Mouse (Mus musculus): ENCODE measurements around the gene Nfe2l2.

Gene Nfe2l2

DNA sequence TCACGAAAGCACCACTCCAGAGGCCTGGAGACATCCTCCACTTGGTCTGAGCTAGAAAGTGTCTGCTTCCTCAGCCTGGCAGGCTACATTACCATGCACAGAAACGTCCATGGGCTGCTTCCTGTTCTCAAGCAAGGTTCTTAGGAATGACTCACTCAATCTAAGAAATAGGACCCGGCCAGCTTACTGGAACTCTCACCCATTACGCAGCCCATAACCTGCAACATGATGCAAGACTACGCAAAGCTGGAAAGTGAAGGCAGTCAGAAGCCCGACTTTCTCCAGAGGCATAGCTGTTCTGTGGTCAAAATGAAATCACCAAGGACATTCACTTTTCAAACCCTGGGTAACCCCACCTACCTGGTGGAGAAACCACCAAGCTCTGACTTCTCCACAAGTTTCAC, 19.0 kb downstream of the Nfe2l2 start:
- DNase-seq (ENCODE audit: low read depth, low spot score) = peak; percentile 53

DNA sequence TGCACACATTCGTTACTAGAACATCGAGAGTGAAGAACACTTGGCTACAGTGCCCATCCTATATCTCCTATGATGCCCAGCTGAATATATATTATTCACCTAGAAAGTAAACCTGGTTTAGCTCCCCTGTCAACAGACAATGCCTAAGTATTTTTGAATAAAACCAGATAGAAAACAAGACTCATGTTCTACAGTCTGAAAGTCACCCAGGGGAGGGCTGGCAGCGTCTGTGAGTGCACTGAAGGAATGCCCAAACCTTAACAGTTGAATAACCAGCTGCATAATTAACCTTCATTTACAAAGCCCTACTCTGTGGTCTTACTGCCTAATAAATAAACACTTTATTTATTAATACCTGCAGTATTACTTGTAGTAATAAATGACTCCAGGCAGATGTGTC, 19.9 kb downstream of the Nfe2l2 start:
- DNase-seq (ENCODE audit: low read depth, low spot score) = peak; percentile 68

DNA sequence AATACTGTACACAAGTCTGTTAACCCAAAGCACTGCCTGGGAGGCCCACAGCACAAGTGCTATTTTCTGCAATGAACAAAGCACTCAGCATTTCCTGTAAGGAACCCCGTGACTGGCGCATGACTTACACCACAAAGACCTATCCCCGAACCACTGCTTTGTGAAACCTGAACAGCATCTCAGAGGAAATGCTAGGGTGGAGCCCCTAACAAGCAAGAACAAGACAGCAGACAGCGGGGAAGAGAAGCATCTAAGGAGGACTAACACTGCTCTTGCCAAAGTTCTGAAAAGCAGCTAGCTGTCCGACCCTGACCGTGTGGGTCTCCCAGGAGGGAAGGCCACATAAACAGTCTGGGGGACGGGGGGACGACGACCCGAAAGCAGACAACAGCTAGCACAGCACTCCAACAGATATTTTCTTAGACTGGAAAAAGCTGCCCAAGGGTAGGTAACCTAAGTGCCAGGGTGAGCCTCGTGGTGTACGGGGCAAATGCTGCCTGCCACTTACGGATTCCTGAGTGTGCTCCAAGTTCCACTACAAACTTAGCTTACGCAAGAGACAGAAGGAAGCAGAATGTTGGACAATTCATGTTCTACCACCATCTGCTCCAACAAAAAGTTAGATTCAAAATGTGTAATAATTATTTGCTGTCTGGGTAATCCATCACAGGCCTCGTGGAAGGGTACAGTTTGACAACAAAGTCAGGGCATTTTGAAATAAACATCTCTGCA, 21.3 kb downstream of the Nfe2l2 start:
- DNase-seq (ENCODE audit: low read depth, low spot score) = peak; percentile 89

DNA sequence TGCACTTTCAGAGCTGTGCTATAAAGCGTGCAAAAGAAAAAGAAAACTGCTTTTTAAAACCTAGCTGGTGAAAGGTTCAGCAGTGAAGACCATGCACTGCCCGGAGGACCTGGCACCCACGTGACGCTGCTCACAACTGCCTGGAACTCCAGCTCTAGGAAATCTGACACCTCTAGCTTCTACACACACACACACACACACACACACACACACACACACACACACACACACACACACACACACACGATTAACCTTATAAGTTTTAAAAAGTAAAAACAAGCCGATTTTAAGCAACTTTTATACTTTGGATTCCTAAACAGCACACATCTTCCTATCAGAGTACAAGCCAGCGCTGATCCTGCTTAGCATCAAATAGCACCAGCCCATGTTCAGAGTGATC, 23.0 kb downstream of the Nfe2l2 start:
- DNase-seq (ENCODE audit: low read depth, low spot score) = no peak

DNA sequence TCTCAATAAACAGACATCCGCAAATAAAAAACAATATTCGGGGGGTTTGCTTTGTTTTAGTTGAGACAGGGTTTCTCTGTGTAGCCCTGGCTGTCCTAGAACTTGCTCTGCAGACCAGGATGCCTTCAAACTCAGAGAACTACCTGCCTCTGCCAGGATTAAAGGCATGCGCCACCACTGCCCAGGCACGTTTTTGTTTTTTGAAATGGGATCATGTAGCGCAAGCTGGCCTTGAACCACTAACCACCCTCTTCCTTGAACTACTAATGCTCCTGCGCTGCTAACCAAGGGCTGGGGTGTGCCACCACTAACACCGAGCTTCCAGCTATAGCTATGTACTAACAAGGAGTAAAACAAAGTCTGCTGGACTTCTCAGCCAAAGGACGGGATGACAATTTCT, 24.5 kb downstream of the Nfe2l2 start:
- DNase-seq (ENCODE audit: low read depth, low spot score) = no peak

DNA sequence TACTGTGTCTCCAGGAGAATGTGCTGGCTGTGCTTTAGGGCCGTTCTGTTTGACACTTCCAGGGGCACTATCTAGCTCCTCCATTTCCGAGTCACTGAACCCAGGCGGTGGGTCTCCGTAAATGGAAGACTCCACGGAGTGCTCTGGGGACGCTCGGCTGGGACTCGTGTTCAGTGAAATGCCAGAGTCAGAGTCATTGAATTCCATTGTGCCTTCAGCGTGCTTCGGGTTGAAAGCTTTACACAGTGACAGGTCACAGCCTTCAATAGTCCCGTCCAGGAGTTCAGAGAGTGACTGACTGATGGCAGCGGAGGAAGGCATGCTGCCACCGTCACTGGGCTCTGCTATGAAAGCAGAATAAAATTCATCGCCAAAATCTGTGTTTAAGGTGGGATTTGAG, 27.9 kb downstream of the Nfe2l2 start:
- DNase-seq (ENCODE audit: low read depth, low spot score) = no peak

DNA sequence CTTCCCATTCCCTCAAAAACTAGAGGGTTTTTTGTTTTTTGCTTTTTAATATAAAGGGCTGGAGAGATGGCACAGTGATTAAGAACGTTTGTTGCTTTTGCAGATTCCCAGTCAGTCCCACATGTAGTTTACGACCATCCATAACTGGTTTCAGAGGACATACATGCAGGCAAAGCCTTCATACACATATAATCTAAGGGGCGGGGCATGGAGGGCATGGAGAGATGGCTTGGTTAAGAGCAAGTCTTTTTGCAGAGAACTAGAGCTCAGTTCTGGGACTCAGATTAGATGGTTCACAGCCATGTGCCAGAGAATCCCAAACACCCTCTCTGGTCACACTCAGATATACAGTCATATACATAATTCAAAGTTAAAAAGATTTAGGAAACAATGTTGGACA, 31.9 kb downstream of the Nfe2l2 start:
- DNase-seq (ENCODE audit: low read depth, low spot score) = no peak

DNA sequence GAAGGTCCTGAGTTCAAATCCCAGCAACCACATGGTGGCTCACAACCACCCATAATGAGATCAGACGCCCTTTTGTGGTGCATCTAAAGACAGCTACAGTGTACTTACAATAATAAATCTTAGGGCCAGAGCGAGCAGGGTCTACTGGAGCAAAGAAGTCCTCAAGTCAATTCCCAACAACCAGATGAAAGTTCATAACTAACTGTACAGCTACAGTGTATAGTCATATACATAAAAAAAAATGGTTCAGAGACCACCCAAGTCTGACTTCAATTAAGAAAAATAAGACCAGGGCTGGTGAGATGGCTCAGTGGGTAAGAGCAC, 33.1 kb downstream of the Nfe2l2 start:
- no peak for DNase-seq (ENCODE audit: low read depth, low spot score)

DNA sequence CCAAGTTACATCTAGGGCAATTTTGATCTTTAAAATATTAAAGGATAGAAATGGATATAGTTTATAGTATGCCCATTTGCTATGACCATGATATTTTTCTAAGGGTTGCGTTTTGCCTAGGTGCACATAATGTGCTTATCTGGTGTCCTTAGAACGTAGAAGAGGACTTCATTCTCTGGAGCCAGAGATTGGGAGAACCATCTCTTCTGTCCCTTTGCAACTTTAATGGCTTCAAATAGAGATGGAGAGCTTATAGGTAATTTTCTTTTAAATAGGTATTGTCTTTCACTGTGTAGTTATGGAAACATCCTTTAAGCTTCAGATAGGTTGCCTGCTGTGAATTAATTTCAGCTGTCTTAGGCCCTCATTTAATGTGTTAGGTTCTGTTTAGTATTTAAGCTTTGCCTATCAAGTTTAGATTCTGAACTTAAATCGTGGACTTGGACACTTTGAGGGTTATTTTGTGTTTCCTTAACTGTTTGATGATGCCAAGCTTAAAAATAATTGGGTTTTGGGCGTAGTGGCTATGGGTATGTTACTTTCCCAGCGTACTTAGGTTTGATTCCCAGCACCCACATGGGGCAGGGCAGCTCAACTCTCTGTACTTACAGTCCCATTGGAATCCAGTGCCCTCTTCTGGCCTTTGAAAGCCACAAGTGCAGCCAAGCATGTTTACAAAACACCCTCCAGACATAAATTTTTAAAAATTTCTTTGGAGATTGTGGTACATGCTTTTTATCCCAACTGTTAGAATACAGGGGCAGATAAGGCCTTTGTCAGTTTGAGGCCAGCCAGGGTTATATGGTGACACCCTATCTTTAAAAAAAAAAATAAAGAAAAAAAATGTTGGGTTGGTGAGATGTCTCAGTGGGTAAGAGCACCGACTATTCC, 33.8 kb downstream of the Nfe2l2 start:
- peak; percentile 43 for DNase-seq (ENCODE audit: low read depth, low spot score)

DNA sequence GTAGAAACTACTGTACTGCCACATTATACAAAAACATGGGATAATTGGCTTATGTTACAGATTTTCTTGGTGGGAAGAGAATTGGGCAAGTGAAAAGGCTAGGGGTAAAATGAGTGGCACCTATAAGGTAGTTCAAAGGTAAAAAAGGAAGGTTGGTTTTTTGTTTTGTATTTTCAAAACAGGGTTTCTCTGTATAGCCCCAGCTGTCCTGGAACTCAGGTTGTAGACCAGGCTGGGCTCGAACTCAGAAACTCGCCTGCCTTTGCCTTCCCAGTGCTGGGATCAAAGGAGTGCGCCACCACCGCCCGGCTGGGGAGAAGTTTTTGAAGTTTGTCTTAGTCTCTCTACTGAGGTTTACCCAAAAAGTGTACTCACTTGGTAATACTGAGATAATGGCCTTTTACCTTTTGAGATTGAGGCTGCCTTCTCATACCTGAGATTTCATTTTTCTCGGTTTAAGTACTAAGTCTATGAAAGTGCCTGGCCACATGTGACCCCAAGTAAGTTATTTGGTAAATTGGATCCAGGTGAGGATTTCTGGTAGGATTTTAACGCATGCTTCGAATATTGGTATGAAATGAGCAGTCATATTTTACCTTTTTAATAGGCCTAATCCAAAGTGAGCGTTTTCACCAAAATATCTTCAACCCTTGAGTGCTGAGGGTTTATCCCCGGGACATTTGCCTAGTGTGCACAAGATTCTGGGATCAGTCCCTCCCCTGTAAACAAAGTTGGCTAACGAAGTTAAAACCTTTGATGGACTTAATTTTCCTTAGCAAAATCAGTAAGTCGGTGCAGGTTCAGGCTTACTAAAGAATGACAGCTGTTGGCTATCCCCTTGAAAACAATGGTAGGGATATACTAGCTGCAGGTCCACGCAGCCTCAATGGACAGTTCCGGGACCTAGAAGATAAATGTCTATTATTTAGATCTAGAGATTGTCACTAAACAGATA, 34.7 kb downstream of the Nfe2l2 start:
- DNase-seq (ENCODE audit: low read depth, low spot score) = peak; percentile 45

DNA sequence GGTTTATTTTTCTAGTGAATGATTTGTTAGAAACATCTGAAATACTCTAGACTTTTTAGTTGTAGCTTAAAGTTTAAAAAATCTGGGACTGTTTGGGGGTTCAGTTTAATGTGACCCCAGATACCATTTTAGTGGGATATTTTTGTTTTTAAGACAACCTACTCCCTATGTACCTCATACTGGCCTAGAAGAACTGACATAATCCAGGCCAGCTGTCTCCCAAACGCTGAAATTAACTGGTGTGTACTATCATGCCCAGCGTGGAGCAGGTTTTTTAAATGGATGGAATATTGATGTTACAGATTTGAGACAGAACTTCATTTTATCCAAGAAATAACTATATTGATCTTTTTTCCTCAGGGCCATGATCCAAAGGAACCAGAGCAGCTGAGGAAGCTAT, 43.3 kb downstream of the Nfe2l2 start:
- no peak for DNase-seq (ENCODE audit: low read depth, low spot score)

DNA sequence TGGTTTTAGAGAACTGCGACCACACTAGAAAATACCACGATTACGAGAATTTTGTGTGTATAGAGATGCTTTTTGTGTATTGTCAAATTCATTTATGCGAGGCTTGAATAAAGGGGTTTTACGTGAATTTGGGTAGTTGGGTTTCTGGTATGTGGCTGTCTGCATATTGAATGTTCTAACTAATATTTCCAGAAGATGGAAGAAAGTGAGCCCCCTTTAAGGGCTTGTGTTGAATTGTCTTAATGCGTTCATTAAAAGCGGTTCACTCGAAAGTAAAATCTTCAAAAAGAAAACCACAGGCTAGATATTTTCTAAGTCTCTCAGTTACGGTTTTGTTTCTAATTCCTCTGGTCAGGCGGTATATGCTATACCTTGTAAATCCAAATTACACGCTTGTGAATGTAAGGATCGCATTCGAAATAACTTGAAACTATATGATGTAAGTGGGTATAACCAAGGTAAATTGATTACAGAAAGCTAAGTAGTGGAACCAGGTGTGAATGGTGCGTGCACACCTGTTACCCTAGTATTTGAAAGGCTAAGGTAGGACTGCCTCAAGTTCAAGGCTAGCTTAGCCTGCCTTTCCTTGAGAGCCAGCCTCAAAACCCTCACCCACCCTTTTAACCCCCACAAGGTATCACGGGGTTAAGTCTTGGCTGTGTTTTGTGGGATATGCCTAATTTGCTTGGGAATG, 44.0 kb downstream of the Nfe2l2 start:
- no peak for DNase-seq (ENCODE audit: low read depth, low spot score)

DNA sequence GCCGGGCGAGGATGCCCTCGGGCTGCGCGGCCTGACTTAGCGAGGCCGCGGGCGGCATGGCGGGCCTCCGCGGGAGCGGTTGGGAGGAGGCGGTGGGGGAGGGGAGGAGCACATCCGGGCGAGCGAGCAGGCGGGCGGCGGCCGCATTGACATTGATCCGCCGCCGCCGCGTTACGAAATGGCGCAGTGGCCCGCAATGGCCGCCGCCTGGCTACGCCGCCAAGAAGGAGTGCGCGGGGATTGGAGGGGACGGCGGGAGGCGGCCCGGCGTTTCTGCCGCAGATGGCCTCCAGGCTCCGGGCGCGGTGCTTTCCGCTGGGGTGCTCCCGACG, 44.8 kb downstream of the Nfe2l2 start:
- DNase-seq (ENCODE audit: low read depth, low spot score) = peak; percentile 86

DNA sequence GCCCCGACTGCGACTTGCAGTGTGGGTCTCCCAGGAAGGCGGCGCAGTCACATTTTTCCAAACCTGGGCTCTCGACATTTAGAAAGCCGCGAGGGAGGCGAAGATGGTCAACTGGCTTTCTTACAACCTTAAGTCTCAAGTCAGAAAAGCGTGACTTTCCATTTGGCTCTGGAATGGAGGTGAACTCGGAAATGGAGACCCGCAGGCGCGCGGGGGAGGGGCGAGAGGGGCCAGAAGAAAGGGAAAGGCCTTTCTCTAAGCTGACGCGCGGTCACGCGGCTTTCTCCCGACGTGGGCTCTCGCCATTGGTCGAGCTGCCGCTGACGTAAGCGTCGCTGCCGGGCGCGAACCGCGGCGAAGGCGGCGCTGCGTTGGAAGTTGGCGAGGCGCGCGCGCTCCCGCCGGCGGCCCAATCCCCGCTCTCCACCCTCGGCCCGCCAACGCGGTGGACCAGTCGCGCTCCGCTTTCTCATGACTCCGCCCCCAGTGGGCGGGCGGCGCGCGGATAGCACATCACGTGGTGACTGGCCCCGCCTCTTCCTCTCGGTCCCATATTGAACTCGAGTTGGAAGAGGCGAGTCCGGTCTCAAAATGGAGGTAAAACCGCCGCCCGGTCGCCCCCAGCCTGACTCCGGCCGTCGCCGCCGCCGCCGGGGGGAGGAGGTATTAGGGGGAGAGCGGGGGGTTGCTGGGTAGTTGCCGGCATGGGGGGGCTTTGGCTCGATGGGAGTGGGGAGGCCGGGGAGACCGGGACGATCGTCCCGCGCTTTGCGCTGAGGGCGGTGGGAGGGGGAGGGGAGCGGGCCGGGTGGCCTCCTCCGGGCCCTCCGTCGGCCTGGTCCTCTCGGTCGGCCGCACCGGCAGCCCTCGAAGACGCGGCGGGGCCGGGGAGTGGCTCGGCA, 45.5 kb downstream of the Nfe2l2 start, which contains the start of gene Hnrnpa3:
Hnrnpa3 (plus strand) TSS at position 535 of the 902 bp plus-strand sequence.
- peak; percentile 99 for DNase-seq (ENCODE audit: low read depth, low spot score)

DNA sequence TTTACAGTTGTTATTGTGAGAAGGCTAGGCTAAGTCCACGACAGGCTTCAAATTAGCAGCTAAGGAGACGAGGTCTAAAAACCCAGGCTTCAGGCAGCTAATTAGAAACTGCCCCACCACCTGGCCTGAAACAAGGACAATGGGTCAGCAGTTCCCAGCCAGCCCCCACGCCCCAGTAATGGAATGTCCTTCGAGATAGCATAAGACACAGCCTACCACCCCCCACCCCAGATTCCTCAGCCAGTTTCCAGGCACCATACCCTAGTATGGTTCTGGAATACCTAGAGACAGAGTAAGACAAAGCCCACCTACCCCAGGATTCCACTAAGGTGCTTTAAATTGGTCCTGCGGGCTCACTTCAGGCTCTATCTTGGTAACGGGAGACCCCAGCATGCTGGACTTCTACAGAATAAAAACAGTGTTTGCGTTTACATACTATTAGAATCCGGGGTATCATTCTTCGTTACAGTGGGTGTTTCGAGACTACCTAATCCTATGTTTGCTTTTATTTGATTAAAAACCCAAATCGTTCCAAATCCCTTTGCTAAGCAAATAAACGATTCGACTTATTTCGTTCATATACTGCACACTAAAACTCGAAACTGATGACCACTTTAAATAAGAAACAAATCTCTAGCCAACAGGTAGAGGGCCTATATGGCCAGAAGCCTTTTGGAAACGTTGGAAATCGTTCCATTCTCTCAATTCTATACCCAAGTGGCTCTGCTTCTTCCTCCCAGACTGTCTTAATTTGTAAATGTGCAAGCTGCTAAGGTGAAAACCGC, 46.3 kb downstream of the Nfe2l2 start:
- peak; percentile 58 for DNase-seq (ENCODE audit: low read depth, low spot score)

DNA sequence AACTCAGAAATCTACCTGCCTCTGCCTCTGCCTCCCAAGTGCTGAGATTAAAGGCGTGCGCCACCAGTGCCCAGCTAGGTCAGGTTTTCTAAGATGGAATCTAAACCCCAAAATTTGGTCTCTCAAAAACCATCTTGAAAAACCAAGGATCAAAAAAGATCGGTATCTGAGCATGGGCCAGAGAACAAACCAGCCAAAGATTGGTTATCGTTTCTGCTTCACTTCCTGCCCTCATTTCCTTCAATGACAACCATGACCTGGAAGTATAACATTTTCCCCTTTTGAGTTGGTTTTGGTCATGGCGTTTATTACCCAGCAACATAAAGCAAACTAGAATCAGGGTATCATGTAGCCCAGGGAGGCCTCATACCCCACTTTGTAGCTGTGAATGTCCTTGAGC, 47.5 kb downstream of the Nfe2l2 start:
- DNase-seq (ENCODE audit: low read depth, low spot score) = no peak

DNA sequence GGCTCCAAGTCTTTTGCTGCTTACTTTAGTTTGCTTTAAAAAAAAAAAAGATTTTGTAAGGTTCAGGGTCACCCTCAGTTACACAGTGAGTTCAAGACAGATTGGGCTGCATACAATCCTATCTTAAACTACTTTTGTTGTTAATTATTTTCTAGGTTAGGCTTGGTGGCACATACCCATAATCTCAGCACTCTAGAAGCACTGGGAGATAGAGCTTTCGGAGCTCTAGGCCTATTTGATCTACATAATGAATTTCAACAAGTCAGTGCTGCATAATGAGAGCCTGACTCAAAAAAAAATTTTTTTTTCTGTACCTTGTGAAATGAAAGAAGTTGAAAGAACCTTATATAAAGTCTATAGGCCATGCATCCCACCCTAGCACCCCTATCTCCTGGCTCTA, 49.8 kb downstream of the Nfe2l2 start:
- no peak for DNase-seq (ENCODE audit: low read depth, low spot score)

DNA sequence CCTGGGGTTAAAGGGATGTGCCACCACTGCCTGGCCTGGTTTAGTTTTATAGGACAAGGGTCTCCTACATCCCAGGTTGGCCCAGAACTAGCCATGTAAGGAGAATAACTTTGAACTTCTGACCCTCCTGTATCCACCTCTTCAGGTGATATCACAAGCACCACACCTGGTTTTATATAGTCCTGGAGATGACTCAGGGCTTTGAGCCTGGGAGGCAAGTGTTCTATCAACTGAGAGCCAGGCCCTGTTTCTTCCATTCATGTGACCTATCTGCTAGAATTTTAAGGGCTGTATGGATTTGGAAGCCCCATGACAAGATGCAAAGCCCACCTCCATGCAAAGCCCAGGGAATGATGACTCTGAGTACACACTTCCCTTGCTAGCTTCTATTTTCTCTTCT, 51.3 kb downstream of the Nfe2l2 start:
- DNase-seq (ENCODE audit: low read depth, low spot score) = no peak

DNA sequence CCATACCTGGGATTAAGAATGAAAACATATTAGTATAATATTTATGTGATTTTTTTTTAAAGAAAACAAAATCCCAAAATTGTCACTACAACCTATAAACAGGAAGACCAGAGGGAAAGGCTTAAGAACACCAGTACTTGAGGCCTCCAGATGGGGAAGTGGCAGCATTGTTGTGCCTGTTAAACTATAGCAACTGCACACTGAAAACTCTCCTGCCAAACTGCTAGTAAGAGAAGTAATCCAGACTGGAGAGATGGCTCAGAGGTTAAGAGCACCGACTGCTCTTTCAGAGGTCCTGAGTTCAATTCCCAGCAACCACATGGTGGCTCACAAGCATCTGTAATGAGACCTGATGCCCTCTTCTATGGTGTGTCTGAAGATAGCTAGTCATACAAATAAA, 54.0 kb downstream of the Nfe2l2 start:
- DNase-seq (ENCODE audit: low read depth, low spot score) = no peak

DNA sequence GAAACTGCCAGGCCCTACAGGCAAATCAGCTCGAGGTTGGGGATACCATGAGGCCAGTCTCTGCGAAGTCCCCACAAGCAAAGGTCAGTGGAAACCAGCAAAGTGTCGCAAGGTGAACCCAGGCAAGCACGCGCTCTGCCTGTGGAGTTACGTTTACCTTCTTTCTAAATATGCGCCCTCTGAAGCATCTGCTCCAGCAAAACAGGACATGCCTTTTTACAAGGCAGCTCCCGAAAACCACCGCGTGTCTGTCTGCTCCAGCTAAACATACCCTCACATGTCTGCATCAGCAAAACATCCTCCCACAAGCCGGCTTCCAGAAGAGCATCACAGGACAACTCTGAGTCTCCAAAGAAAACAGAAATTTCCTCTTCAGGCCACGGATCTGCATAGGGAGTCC, 59.2 kb downstream of the Nfe2l2 start:
- DNase-seq (ENCODE audit: low read depth, low spot score) = no peak
